ENCODE assay signal across 32 mouse cellular contexts in the genomic region with DNA sequence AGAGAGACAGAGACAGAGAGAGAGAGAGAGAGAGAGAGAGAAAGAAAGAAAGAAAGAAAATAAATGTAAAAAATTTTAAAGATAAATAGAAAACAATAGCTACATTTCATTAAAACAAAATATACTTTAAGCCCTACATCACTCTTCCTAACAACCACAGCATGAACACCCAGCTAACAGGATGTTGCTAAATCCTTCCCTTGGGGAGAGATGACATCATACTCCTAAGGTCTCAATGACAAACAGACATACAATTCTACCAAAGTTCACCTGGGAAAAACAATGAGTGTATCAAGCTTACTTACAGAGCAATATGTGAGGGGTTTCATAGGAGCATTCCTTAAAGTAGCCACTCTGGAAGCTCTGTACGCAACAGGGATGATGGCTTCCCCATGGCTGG.
"Had no signal": no experiment of that assay in that cellular context is flagged by ENCODE, and none has a peak within 500 bp of the region (broad histone marks: within the 10 kb centered on the region; RNA-seq: fewer than 3 reads in every experiment).

No protein-coding gene starts in this region.

- ATAC-seq: hindbrain, embryonic 16.5 days; hindbrain, postnatal 0 days; inflammation-experienced regulatory T-cells, adult 6 months; intestine, embryonic 15.5 days; intestine, embryonic 16.5 days; intestine, postnatal 0 days had no signal

- H3K4me3 ChIP-seq: heart, embryonic 12.5 days; heart, embryonic 13.5 days; heart, embryonic 15.5 days; hindbrain, embryonic 10.5 days; hindbrain, embryonic 12.5 days; hindbrain, embryonic 13.5 days; hindbrain, embryonic 15.5 days; intestine, embryonic 15.5 days; kidney, embryonic 15.5 days; layer of hippocampus, adult 2 months; left cerebral cortex, adult 2 months had no signal

- DNase-seq: heart, postnatal 10 days; heart, postnatal 14 days; heart, postnatal 36 days; heart, postnatal 4 days; kidney, adult 11 months; kidney, adult 18-20 months; kidney, adult 2 months; kidney, adult 8-10 months; kidney, adult 9 months; kidney, postnatal 10 days; kidney, postnatal 14 days; kidney, postnatal 25 days; kidney, postnatal 36 days; kidney, postnatal 4 days; layer of hippocampus, adult 9-11 months; layer of hippocampus, postnatal 36 days had no signal

- H3K4me1 ChIP-seq: heart, embryonic 12.5 days; heart, embryonic 13.5 days; heart, embryonic 15.5 days; hindbrain, embryonic 10.5 days; hindbrain, embryonic 12.5 days; hindbrain, embryonic 13.5 days; hindbrain, embryonic 15.5 days; intestine, embryonic 15.5 days; kidney, embryonic 15.5 days had no signal
